Mouse (Mus musculus) kidney, adult 8-10 months (tissue): ENCODE results near the gene Bcor.

ENCODE experiments used
- DNase-seq, 2 experiments: peaks; one replicate each; pipeline ENCODE4 v3.0.0; 2022

Gene Bcor

GRCm38 (mm10) chrX:12062121-12062931, 97.8 kb downstream of the Bcor start:
- DNase-seq: peak in 1 of 2 experiments; percentile 55

- DNase-seq: no peak
These were observed 99.3 kb downstream of the Bcor start for GRCm38 (mm10) chrX:12060848-12061247.

DNA sequence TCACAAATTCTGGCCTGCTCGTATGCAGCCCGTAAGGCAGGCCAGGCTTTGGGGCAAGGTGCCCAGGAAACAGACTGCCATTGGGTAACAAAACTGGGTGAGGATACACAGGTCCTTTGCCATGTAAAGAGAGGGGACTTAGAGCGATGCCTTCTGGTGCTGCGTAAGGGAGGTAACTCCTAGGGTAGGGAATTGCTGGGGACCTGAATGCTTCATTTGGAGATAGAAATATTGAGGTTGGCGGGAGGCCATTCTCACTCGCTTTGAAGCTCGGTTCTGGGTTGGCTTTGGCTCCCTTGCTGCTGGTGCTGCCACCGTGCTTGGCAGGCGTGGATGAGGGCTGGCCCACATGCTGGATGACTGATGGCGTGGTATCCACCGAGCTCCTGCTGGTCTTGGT, 102.9 kb downstream of the Bcor start:
- DNase-seq: no peak

GRCm38 (mm10) chrX:12053315-12053914, 106.7 kb downstream of the Bcor start:
- DNase-seq: no peak

- no peak for DNase-seq
These were observed 107.5 kb downstream of the Bcor start for GRCm38 (mm10) chrX:12052651-12053050.

- no peak for DNase-seq
These were observed 111.4 kb downstream of the Bcor start for GRCm38 (mm10) chrX:12048721-12049120.

DNA sequence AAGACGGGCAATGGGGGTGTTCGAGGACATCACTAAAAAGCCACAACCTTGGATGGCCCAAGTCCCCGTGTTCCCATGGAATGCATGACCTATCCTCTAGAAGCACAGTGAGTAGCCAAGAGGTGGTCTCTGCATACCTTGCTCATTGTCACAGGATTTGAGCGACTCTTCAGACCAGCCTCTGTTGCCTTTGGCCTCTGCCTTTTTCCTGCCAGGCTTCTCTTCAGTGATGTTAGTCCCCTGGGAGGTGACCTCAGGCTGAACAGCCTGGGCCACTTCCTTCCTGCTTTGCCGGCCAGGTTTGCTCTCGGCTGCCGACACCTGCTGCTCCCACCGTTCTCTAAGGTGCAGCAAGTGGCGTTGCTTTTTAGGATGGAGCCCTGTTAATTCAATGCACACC, 112.0 kb downstream of the Bcor start:
- DNase-seq: no peak

- no peak for DNase-seq
These were observed 112.8 kb downstream of the Bcor start for GRCm38 (mm10) chrX:12047223-12047911.

GRCm38 (mm10) chrX:12046676-12047075, 113.5 kb downstream of the Bcor start:
- DNase-seq: no peak

DNA sequence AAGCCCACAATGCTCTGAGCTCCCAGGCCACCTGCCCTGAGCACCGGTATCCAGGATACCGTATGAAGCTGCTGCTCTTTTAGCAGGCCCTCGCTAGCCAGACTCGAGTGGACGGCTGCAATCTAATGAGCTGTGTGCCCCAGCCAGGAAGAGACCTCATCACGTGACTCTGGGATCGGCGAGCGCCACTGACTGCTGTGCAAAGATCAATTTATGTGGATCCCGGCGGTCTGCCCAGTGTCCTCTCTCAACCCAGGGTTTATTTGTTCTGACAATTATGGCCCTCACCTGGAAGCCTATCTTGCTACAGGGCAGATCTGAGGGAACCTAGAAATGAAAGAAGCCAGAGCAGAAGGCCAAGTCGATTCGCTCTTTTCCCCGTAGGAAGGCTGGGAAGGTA, 116.8 kb downstream of the Bcor start:
- DNase-seq: peak; percentile 21 to 49

GRCm38 (mm10) chrX:12041453-12041852, 118.7 kb downstream of the Bcor start:
- DNase-seq: no peak

- no peak for DNase-seq
These were observed 145.3 kb downstream of the Bcor start for GRCm38 (mm10) chrX:12014726-12015464.

GRCm38 (mm10) chrX:12010660-12011059, 149.5 kb downstream of the Bcor start:
- no peak for DNase-seq

- no peak for DNase-seq
These were observed 151.1 kb downstream of the Bcor start for GRCm38 (mm10) chrX:12009046-12009445.

DNA sequence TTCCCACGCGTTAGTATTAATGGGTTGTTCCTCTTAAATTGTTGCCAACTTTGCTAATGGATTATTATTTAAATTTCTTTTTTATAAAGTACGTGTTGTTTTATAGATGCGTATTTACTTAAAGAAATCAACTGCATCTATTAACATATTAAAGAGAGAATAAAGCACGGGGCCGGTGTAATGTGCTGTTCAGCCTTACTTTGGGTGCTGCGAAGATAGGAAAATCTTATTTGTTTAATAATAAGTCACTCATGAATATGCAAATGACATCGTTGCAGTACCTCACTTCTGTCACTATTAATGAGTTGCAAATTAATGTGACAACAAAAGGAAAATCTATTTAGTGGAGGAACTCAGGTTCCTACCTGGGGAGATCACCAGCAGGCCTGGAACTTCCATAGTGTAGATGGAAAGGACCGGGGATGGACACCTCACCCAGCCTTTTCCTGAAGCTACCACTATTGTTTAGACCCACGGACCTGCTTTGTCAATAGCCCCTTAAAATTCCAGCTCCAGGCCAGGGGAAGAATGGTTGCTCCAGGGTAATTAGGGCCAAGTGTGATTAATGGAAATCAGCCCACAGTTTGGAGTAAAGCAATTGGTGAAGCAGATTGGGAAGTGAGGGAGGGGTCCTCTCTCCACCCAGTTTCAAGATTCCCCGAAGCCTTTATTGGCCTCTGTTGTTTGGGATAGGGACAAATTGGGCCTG, 152.2 kb downstream of the Bcor start:
- no peak for DNase-seq

DNA sequence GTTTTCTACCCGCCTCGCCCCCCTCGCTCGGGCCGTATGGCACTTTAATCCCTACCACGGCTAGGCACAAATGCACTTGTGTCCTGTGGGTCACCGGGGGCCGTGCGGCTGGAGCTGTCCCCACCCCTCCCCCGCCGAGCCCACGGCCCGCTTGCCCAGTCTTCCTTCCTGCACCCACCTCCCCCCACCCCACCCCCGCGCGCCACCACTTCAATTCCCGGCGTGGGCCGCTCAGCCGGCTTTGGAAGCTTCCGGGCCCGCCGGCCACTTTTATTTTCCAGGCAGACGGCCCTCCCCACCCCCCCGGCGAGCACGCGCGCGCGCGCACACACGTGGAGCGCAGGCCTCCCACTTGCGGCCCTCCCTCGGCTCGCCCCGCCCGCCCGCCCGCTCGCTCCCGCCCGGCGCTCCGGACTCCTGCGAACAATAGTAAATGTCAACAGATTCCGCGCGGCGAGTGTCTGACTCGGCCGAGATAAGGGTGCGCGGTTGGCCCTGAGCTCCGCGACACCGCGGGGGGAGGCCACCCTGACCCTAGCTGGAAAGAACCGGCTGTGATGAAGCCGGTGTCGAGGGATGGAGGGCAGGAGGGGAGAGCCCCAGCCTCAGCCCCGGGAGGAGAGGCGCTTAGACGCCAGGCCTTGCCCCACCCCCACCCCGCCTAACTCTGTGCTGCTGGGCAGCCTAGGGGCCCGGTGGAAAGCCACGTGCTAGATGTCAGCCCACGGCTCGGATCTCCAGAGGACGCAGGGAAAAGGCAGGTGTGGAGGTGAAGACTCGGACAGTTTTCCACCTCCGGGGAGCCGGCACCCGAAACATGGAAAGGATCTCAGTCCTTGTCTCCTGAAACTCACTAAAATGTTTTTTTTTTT, 153.0 kb downstream of the Bcor start:
- DNase-seq: peak; percentile 26 to 38

DNA sequence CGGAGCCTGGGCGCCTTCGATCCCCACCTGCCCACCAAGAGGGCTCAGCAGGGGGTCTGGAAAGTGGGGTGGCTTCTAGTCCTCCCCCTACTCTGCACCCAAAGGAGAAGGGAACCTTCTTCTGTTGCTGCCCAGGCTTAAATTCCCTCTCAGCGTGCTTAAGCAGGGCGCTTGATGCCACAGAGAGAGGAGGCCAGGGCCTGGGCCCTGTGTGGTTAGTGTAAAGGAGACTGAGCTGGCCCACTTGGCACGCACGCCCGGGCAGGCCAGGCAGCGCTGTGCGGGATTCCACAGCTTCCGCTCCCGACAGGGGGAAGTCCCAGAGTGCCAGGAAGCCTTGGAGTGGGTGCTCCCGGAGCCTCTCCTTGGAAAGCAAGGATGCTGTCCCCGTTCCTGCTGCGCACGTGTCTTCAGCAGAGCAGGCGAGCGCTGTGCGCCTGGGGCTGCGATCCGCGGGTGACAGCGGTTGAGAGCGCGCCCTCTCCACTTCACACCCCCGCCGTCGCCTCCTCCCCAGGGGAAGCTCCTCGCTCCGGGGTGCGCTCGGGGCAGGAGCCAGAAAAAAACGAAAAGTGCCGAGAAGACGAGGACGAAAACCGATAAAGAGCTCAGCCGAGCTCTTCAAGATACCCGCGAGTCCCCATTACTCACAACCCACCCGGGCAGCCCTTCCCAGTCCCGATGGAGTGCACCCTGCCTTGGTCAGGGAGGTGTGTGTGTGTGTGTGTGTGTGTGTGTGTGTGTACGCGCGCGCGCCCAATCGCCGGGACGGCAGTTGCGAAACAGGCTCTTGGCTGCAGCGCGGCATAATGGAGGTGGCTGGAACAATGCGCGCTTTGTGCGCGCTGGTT, 153.9 kb downstream of the Bcor start:
- peak; percentile 29 to 34 for DNase-seq

DNA sequence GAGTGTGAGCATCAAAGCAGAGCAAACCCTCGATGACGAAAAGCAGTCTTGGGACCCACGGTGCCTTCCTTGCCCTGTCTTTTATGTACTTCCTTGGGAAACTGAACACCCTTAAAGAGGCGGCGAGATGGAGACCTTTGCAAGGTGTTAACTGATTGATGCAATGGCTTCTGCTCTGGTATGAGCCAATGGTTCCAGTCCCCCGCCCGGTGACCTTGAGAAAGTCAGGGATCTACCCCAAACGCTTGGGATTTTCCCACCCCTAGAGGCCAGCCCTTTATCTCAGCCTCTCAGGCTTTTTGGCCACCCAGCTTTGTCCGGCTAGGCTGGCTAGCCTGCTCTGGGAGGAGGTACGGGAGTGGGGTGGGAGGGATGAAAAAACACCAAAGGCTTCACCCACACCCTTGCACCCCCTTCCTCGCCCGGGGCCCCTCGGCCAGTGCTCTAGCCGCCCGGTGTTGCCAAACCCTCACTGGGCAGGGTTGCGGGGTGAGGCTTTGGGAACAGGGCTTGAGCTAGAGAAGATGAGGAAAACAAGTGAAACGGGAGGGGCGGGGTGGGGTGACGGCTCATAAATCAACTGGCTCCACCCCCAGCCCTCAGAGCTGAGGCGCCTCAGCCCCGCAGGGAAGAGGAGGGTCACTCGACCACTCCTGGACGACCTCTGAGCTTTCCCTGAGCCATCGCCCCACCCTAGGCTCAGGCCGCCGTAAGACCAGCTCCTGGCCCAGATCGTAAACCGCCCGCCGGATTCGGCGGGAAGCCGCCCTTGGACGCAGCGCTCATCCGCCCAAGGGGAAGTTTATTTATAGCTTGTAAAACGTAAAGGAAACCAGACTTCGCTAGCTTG, 154.7 kb downstream of the Bcor start:
- peak; percentile 37 to 41 for DNase-seq

- peak in 1 of 2 experiments; percentile 2 for DNase-seq
These were observed 155.7 kb downstream of the Bcor start for GRCm38 (mm10) chrX:12004416-12004815.
